Mouse (Mus musculus) testis, adult 2 months (tissue): ENCODE results near the gene Pitpnm1.

Source experiments
- CTCF ChIP-seq: fragments of 200-500 bp; IDR thresholded peaks from 2 replicates; pipeline ENCODE4 v1.5.1; 2012; ENCODE audit warnings: low read depth, mild to moderate bottlenecking, inconsistent platforms, low read length, moderate library complexity; ENCODE audit not compliant: control insufficient read depth, insufficient read depth, insufficient replicate concordance
- POLR2A ChIP-seq: fragments of 200-500 bp; IDR thresholded peaks from 2 replicates; pipeline ENCODE4 v1.6.1; 2012; ENCODE audit warnings: low read depth, mild to moderate bottlenecking, inconsistent platforms, low read length, moderate library complexity; ENCODE audit not compliant: control insufficient read depth

- TF ChIP-seq CTCF: peak; percentile 87
- TF ChIP-seq POLR2A: no peak
Measured at GRCm38 (mm10) chr19:4051741-4052515, 47.9 kb upstream of the Pitpnm1 start.
